Mouse (Mus musculus): ENCODE data around the gene Evi5. TPM values are rescaled to one million over a fixed set of nuclear protein-coding genes. Genes with fewer than 3 reads are reported as not detected.

Evi5 gene
- polyA plus RNA-seq, 1 experiment from 2014 or later, result 50.2 TPM

- Histone ChIP-seq H3K4me3 (ENCODE audit: control insufficient read depth in 1 of 2, insufficient read depth in 1 of 2, low read depth in 1 of 2, low read length in 2 of 2) (no peak overlapping the region), H3K4me2 (ENCODE audit: low read length) (no peak overlapping the region), H3K36me3 (ENCODE audit: control insufficient read depth, insufficient read depth, low read length) (peaks cover 56% of the 10 kb centered on the region), H3K9me3 (ENCODE audit: control insufficient read depth, low read length) (no peaks in the 10 kb centered on the region), H3K27ac (replicated peaks in 1 of 2; ENCODE audit: control insufficient read depth in 1 of 2, insufficient read depth in 1 of 2, low read depth in 2 of 2, low read length in 2 of 2) (no peak overlapping the region), H3K4me1 (ENCODE audit: control insufficient read depth in 2 of 2, insufficient read depth in 2 of 2, low read length in 2 of 2) (peaks cover 0 to 4% of the 10 kb centered on the region in 2 experiments; a peak in 2 of 4 replicates), H3K9ac (ENCODE audit: low read length) (no peak overlapping the region), H3K27me3 (ENCODE audit: control insufficient read depth, insufficient read depth, low read length) (no peaks in the 10 kb centered on the region)
- 94% methylated on average over 6 of the region's 6 CpGs for WGBS
- no peak for ATAC-seq (ENCODE audit: insufficient number of reproducible peaks, insufficient read depth, low FRiP score, low read depth)
These were observed 76.6 kb downstream of the Evi5 start for GRCm38 (mm10) chr5:107798290-107798689.

- H3K27ac ChIP-seq (replicated peaks in 1 of 2; ENCODE audit: control insufficient read depth in 1 of 2, insufficient read depth in 1 of 2, low read depth in 2 of 2, low read length in 2 of 2), result no peak overlapping the region
- H3K4me3 ChIP-seq (ENCODE audit: control insufficient read depth in 1 of 2, insufficient read depth in 1 of 2, low read depth in 1 of 2, low read length in 2 of 2), result no peak overlapping the region
- ATAC-seq (ENCODE audit: insufficient number of reproducible peaks, insufficient read depth, low FRiP score, low read depth), result no peak
- 3% methylated on average over 2 of the region's 2 CpGs for WGBS
- H3K36me3 ChIP-seq (ENCODE audit: control insufficient read depth, insufficient read depth, low read length), result peaks cover 55% of the 10 kb centered on the region
- H3K9me3 ChIP-seq (ENCODE audit: control insufficient read depth, low read length), result no peaks in the 10 kb centered on the region
- peaks cover 2 to 12% of the 10 kb centered on the region in 2 experiments; a peak in 3 of 4 replicates for H3K4me1 ChIP-seq (ENCODE audit: control insufficient read depth in 2 of 2, insufficient read depth in 2 of 2, low read length in 2 of 2)
- H3K9ac ChIP-seq (ENCODE audit: low read length), result no peak overlapping the region
- no peaks in the 10 kb centered on the region for H3K27me3 ChIP-seq (ENCODE audit: control insufficient read depth, insufficient read depth, low read length)
- H3K4me2 ChIP-seq (ENCODE audit: low read length), result no peak overlapping the region
These were observed 81.0 kb downstream of the Evi5 start for GRCm38 (mm10) chr5:107793927-107794326.

DNA sequence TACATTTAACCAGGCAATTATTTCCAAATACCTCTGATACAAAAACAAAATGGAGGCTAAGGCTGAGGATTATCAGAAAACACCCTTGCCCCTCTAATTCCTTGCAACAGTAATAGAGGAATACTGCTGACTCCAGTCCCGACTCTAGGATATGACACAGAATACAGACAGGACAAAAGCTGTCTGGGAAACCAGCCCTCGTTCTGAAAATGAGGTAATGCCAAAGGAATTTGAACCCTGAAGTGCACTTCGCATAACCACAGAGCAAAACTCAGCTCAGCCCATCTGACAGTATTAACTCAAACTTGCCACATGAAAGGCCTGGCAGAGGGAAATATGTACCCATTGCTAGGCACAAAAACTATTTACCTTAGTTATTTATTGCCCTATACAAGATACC is 81.6 kb downstream of the Evi5 start:
- Histone ChIP-seq H3K4me2 (ENCODE audit: low read length) (no peak overlapping the region), H3K27me3 (ENCODE audit: control insufficient read depth, insufficient read depth, low read length) (no peaks in the 10 kb centered on the region), H3K36me3 (ENCODE audit: control insufficient read depth, insufficient read depth, low read length) (peaks cover 49% of the 10 kb centered on the region), H3K4me1 (ENCODE audit: control insufficient read depth in 2 of 2, insufficient read depth in 2 of 2, low read length in 2 of 2) (peaks cover 2 to 12% of the 10 kb centered on the region in 2 experiments; a peak in 3 of 4 replicates), H3K9ac (ENCODE audit: low read length) (no peak overlapping the region), H3K9me3 (ENCODE audit: control insufficient read depth, low read length) (no peaks in the 10 kb centered on the region), H3K4me3 (ENCODE audit: control insufficient read depth in 1 of 2, insufficient read depth in 1 of 2, low read depth in 1 of 2, low read length in 2 of 2) (no peak overlapping the region), H3K27ac (replicated peaks in 1 of 2; ENCODE audit: control insufficient read depth in 1 of 2, insufficient read depth in 1 of 2, low read depth in 2 of 2, low read length in 2 of 2) (peak overlapping the region; percentile 69 to 75)
- 3% methylated on average over 3 of the region's 3 CpGs for WGBS
- ATAC-seq (ENCODE audit: insufficient number of reproducible peaks, insufficient read depth, low FRiP score, low read depth), result peak; percentile 77; the same call in 1 of the 2 replicates

- Histone ChIP-seq H3K27me3 (ENCODE audit: control insufficient read depth, insufficient read depth, low read length) (no peaks in the 10 kb centered on the region), H3K9me3 (ENCODE audit: control insufficient read depth, low read length) (no peaks in the 10 kb centered on the region), H3K4me3 (ENCODE audit: control insufficient read depth in 1 of 2, insufficient read depth in 1 of 2, low read depth in 1 of 2, low read length in 2 of 2) (no peak overlapping the region), H3K9ac (ENCODE audit: low read length) (no peak overlapping the region), H3K4me2 (ENCODE audit: low read length) (no peak overlapping the region), H3K4me1 (ENCODE audit: control insufficient read depth in 2 of 2, insufficient read depth in 2 of 2, low read length in 2 of 2) (peaks cover 2 to 12% of the 10 kb centered on the region in 2 experiments; a peak in 3 of 4 replicates), H3K36me3 (ENCODE audit: control insufficient read depth, insufficient read depth, low read length) (peaks cover 48% of the 10 kb centered on the region), H3K27ac (replicated peaks in 1 of 2; ENCODE audit: control insufficient read depth in 1 of 2, insufficient read depth in 1 of 2, low read depth in 2 of 2, low read length in 2 of 2) (peak overlapping the region; percentile 69 to 75; a peak in 3 of 4 replicates)
- ATAC-seq (ENCODE audit: insufficient number of reproducible peaks, insufficient read depth, low FRiP score, low read depth), result no peak
- WGBS, result 94% methylated on average over 3 of the region's 3 CpGs
These were observed 82.4 kb downstream of the Evi5 start for GRCm38 (mm10) chr5:107792516-107792915.

- no peak overlapping the region for H3K4me2 ChIP-seq (ENCODE audit: low read length)
- H3K4me1 ChIP-seq (ENCODE audit: control insufficient read depth in 2 of 2, insufficient read depth in 2 of 2, low read length in 2 of 2), result peaks cover 2 to 12% of the 10 kb centered on the region in 2 experiments; a peak in 3 of 4 replicates
- H3K9me3 ChIP-seq (ENCODE audit: control insufficient read depth, low read length), result no peaks in the 10 kb centered on the region
- H3K27me3 ChIP-seq (ENCODE audit: control insufficient read depth, insufficient read depth, low read length), result no peaks in the 10 kb centered on the region
- H3K4me3 ChIP-seq (ENCODE audit: control insufficient read depth in 1 of 2, insufficient read depth in 1 of 2, low read depth in 1 of 2, low read length in 2 of 2), result no peak overlapping the region
- 88% methylated on average over 2 of the region's 2 CpGs for WGBS
- H3K9ac ChIP-seq (ENCODE audit: low read length), result no peak overlapping the region
- ATAC-seq (ENCODE audit: insufficient number of reproducible peaks, insufficient read depth, low FRiP score, low read depth), result no peak
- H3K27ac ChIP-seq (replicated peaks in 1 of 2; ENCODE audit: control insufficient read depth in 1 of 2, insufficient read depth in 1 of 2, low read depth in 2 of 2, low read length in 2 of 2), result no peak overlapping the region
- peaks cover 50% of the 10 kb centered on the region for H3K36me3 ChIP-seq (ENCODE audit: control insufficient read depth, insufficient read depth, low read length)
These were observed 82.9 kb downstream of the Evi5 start for GRCm38 (mm10) chr5:107791966-107792365.

DNA sequence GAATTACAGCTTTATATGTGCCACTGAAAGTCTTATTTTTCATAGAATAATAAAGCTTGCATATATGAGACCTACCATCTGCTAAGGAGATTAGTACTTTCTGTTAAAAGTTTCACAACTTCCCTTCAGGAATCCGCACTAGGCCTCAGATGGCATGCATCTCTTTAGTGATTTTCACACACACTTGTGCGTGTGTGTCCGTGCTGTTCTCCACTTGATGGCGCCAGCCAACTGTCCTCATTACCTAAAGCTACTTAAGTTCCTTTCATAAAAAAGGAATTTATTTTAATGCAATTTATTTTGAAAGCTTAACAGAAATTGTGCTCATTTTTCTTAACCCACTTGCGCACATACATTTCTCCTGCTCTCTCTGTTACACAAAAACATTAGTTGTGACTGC is 85.4 kb downstream of the Evi5 start:
- H3K9me3 ChIP-seq (ENCODE audit: control insufficient read depth, low read length), result no peaks in the 10 kb centered on the region
- no peak for ATAC-seq (ENCODE audit: insufficient number of reproducible peaks, insufficient read depth, low FRiP score, low read depth)
- 73% methylated on average over 5 of the region's 5 CpGs for whole genome bisulfite sequencing
- H3K4me2 ChIP-seq (ENCODE audit: low read length), result no peak overlapping the region
- H3K4me3 ChIP-seq (ENCODE audit: control insufficient read depth in 1 of 2, insufficient read depth in 1 of 2, low read depth in 1 of 2, low read length in 2 of 2), result no peak overlapping the region
- no peak overlapping the region for H3K9ac ChIP-seq (ENCODE audit: low read length)
- no peaks in the 10 kb centered on the region for H3K27me3 ChIP-seq (ENCODE audit: control insufficient read depth, insufficient read depth, low read length)
- H3K27ac ChIP-seq (replicated peaks in 1 of 2; ENCODE audit: control insufficient read depth in 1 of 2, insufficient read depth in 1 of 2, low read depth in 2 of 2, low read length in 2 of 2), result no peak overlapping the region
- H3K36me3 ChIP-seq (ENCODE audit: control insufficient read depth, insufficient read depth, low read length), result peaks cover 50% of the 10 kb centered on the region
- peaks cover 2 to 12% of the 10 kb centered on the region in 2 experiments; a peak in 3 of 4 replicates for H3K4me1 ChIP-seq (ENCODE audit: control insufficient read depth in 2 of 2, insufficient read depth in 2 of 2, low read length in 2 of 2)

- H3K4me2 ChIP-seq (ENCODE audit: low read length), result no peak overlapping the region
- WGBS, result 76% methylated on average over 7 of the region's 7 CpGs
- ATAC-seq (ENCODE audit: insufficient number of reproducible peaks, insufficient read depth, low FRiP score, low read depth), result no peak
These were observed 87.0 kb downstream of the Evi5 start for GRCm38 (mm10) chr5:107787682-107788443.

More at GRCm38 (mm10) chr5:107787682-107788443, 87.0 kb downstream of the Evi5 start:
- H3K4me1 ChIP-seq (ENCODE audit: control insufficient read depth in 2 of 2, insufficient read depth in 2 of 2, low read length in 2 of 2), result peaks cover under 1 to 4% of the 10 kb centered on the region in 2 experiments; a peak in 2 of 4 replicates
- peaks cover 53% of the 10 kb centered on the region for H3K36me3 ChIP-seq (ENCODE audit: control insufficient read depth, insufficient read depth, low read length)
- no peak overlapping the region for H3K4me3 ChIP-seq (ENCODE audit: control insufficient read depth in 1 of 2, insufficient read depth in 1 of 2, low read depth in 1 of 2, low read length in 2 of 2)
- no peaks in the 10 kb centered on the region for H3K27me3 ChIP-seq (ENCODE audit: control insufficient read depth, insufficient read depth, low read length)
- H3K9ac ChIP-seq (ENCODE audit: low read length), result no peak overlapping the region
- H3K9me3 ChIP-seq (ENCODE audit: control insufficient read depth, low read length), result no peaks in the 10 kb centered on the region
- H3K27ac ChIP-seq (replicated peaks in 1 of 2; ENCODE audit: control insufficient read depth in 1 of 2, insufficient read depth in 1 of 2, low read depth in 2 of 2, low read length in 2 of 2), result no peak overlapping the region

All from heart, embryonic 14.5 days (tissue).